Mouse (Mus musculus) ES-Bruce4 (cell line): ENCODE measurements around the gene Trpt1. TPM values are rescaled to one million over a fixed set of nuclear protein-coding genes. Genes with fewer than 3 reads are reported as not detected.

Source experiments
- H3K27ac ChIP-seq: 2 replicates; pipeline ENCODE4 v1.5.1; 2012; ENCODE audit warnings: low read length, inconsistent platforms; ENCODE audit not compliant: insufficient read depth
- H3K27me3 ChIP-seq: 2 replicates; pipeline ENCODE4 v1.6.1; 2012; ENCODE audit warnings: mild to moderate bottlenecking, low read length, inconsistent platforms; ENCODE audit not compliant: control insufficient read depth, poor library complexity, insufficient read depth, severe bottlenecking
- H3K36me3 ChIP-seq: 2 replicates; pipeline ENCODE4 v1.6.1; 2012; ENCODE audit warnings: inconsistent platforms, mild to moderate bottlenecking, low read length, moderate library complexity; ENCODE audit not compliant: control insufficient read depth, poor library complexity, insufficient read depth, severe bottlenecking
- H3K4me1 ChIP-seq: one replicate; pipeline ENCODE4 v1.8.1; 2011; ENCODE audit warnings: low read length; ENCODE audit not compliant: control insufficient read depth, insufficient read depth
- H3K4me3 ChIP-seq: 2 replicates; pipeline ENCODE4 v1.5.1; 2011; ENCODE audit warnings: low read depth, mild to moderate bottlenecking, low read length
- H3K9ac ChIP-seq: 2 replicates; pipeline ENCODE4 v1.6.1; 2012; ENCODE audit warnings: low read depth, mild to moderate bottlenecking, inconsistent platforms; ENCODE audit not compliant: poor library complexity, severe bottlenecking
- H3K9me3 ChIP-seq: replicated peaks from 2 replicates; pipeline ENCODE4 v1.6.1; 2012; ENCODE audit warnings: mild to moderate bottlenecking, low read length, inconsistent platforms; ENCODE audit not compliant: control insufficient read depth, poor library complexity, insufficient read depth, severe bottlenecking
- CTCF ChIP-seq: IDR thresholded peaks from one replicate; pipeline ENCODE4 v1.8.1; 2011; ENCODE audit warnings: low read depth, low read length
- EP300 ChIP-seq: IDR thresholded peaks from 2 replicates; pipeline ENCODE4 v1.6.1; 2011; ENCODE audit warnings: low read depth, low read length; ENCODE audit not compliant: insufficient read depth
- POLR2A ChIP-seq: IDR thresholded peaks from one replicate; pipeline ENCODE4 v1.8.1; 2011; ENCODE audit warnings: low read length; ENCODE audit not compliant: insufficient read depth
- polyA plus RNA-seq: library from polyadenylated mRNA; stranded (reverse); fragments of >200 nt; gene quantifications from 2 replicates; pipeline ENCODE4 v1.2.4, GENCODE M21; 2011; ENCODE audit warnings: low read depth; ENCODE audit not compliant: missing spikeins, insufficient read depth, insufficient read length

Gene Trpt1
- polyA plus RNA-seq, 1 experiment: 7.3 TPM

DNA sequence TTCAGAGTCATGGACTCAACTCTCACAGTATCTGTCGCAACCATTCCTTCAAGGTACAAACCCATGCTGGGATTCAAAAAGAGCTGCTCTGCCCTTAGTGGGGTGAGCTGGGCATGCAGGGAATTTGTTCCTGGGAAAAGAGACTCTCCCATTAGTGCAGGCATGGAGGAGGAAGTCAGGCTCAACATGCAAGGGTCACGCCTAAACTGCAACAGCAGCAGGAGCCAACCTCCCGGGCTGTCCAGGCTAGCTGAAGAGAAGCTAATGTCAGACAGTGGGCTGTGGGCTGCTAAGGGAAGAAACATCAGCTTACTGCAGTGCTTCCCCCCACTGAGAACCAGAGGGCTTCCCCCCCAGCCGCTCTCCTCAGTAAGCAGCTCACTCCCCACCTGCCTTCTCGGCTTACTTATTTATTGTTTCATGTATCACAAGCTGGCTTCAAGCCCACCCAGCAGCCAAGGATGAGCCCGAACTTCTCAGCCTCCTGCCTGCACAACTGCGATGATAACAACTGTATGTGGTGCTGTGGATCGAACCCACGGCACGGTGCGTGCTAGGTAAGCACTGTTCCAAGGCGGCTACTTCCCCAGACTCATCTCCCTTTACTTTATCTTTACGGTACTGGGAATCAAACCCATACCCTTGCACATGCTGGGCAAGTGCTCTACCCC is 23.5 kb upstream of the Trpt1 start:
- peak overlapping the region; percentile 42; the same call in 1 of the 2 replicates for H3K27ac ChIP-seq
- H3K4me3 ChIP-seq: no peak overlapping the region
- no peak for TF ChIP-seq EP300
- no peak for TF ChIP-seq POLR2A
- no peak for TF ChIP-seq CTCF
- no peaks in the 10 kb centered on the region for H3K9me3 ChIP-seq
- H3K36me3 ChIP-seq: peaks cover 3% of the 10 kb centered on the region
- H3K27me3 ChIP-seq: no peaks in the 10 kb centered on the region
- H3K9ac ChIP-seq: no peak overlapping the region
- H3K4me1 ChIP-seq: peaks cover 12% of the 10 kb centered on the region

DNA sequence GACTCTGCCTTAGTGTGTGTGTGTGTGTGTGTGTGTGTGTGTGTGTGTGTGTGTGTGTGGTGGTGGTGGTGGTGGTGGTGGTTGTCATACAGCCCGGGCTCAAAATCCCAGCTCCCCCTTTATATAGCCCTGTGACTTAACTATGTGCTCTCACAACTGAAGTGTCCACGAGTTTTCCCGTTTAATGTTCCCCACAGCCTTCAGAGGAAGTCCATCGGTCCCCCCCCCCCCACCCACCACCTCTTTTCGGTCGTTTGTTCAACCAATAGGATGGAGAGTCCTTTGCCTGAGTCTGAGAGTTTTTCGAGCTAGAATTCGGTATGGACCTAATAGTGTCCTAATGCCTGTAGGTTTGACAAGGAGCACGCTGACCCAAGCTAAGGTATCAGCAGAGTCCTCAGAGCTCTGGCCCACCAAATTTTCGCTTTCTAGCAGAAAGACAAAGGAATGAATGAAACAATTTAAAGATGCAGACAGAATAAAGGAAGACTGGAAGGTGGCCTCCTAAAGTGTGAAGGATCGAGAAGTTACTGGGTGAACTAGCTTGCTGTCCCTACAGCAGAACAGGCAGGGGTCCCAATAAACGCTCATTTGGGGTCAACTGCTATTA is 22.2 kb upstream of the Trpt1 start:
- peak overlapping the region; percentile 41 for H3K9ac ChIP-seq
- peak overlapping the region; percentile 54 for H3K4me3 ChIP-seq
- H3K9me3 ChIP-seq: no peaks in the 10 kb centered on the region
- H3K36me3 ChIP-seq: peaks cover 14% of the 10 kb centered on the region
- H3K27ac ChIP-seq: peak overlapping the region; percentile 53
- H3K27me3 ChIP-seq: no peaks in the 10 kb centered on the region
- H3K4me1 ChIP-seq: peaks cover 9% of the 10 kb centered on the region
- TF ChIP-seq EP300 (no peak), POLR2A (no peak), CTCF (no peak)

DNA sequence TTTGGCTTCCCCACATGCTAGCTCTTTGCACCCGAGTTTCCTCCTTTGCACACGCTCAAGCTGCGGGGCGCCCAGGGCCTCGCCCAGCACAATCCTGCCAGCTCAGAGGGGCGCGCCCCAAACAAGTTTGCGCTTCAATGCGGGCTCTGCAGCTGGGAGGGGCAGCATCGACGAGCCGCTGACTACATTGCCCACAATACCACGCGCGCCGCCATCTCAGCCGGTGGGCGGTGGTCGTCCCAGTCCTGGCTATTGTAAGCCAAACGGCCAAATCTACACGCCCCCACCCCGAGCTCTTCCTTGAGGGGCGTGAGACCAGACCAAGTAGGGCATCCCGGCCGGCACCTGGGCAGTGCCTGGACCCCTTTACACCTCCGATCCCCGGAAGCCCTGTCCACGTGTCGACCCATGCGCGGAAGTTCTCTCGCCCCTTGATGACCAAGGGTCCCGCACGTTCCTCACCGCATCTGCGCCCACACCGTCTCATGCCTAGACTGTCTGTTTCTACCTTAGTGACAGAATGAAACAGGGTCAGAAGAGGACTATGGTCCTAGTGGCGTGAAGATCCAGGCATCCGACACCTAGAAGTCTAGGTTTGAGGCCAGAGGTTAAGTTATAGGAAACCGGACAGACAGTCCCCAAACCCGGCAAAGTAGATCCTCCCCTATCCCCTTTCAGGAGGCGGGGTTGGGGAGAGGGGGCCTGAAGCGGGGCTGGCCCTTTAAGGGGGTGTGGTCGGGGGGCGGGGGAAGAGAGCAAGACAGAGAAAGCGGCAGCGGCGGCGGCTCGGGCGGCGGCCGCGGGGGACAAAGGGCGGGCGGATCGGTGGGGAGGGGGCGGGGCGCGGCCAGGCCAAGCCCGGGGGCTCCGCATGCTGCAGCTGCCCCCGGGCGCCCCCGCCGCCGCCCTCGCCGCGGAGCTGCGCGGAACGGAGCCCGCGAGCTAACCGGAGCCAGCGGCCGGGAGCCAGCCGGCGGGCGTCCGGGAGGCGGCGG is 21.4 kb upstream of the Trpt1 start, which contains the start of gene Ppp1r14b:
Gene Ppp1r14b, plus strand, starts transcription at position 758 of the 995 bp plus-strand sequence.
- H3K4me1 ChIP-seq: peaks cover 9% of the 10 kb centered on the region
- TF ChIP-seq POLR2A: peak; percentile 31
- TF ChIP-seq CTCF: no peak
- TF ChIP-seq EP300: 0 out of 2 replicates have a peak, but pooled peaks have one; percentile 41
- H3K4me3 ChIP-seq: peak within 1 kb of the TSS; percentile 96

DNA sequence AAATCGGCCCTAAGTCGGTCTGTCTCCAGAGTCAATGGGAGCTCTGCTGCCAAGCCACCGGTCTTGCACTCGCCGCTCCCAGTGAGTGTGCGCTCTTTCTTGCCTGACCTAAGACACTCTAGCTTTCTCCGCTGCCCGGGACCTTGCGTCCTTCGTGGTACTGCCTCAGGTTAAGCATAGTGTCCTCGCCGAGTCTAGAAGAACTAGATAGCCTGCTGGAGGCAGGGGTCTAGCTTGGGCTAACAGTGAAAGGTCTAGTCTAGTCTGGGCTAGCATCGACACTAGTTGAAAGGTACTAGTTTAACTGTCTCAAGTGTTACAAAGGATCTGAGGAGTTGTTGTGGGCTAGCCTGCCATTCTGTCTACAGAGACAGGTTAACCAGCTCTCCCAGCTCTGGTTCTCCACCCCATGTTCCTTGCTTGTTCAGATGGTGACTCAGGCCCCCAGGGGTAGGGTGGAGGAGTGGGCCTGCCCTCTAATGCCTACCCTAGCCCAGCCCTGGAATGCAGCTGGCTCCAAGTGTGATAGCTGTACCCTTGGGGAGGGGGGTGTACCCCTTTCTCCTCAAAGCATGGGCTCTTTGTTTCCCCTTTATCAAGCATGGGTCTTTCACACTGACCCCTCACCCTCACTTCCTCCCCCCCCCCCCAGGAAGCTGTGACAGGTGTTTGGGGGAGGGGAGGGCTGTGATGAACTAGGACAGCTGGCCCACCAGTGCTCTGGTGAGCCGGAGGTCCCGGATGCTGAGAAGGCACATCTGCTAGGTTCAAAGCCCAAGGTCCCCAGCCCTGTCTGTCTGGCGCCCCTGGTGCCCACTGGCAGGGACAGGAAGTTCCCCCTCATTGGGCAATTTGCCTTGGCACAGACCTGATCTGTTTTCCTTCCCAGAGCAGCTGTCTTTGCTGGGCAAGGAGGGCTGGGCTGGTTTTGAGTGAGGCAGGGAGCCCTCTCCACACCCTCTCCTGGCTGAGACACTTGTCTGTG is 20.1 kb upstream of the Trpt1 start, which contains the start of gene Plcb3:
Gene Plcb3, minus strand, starts transcription at position 934 of the 985 bp plus-strand sequence.
- Histone ChIP-seq H3K36me3 (peaks cover 14% of the 10 kb centered on the region), H3K4me1 (peaks cover 7% of the 10 kb centered on the region), H3K4me3 (peak within 1 kb of the TSS; percentile 76), H3K27me3 (no peaks in the 10 kb centered on the region), H3K27ac (peak within 1 kb of the TSS; percentile 42), H3K9me3 (no peaks in the 10 kb centered on the region), H3K9ac (peak within 1 kb of the TSS; percentile 41)
- TF ChIP-seq POLR2A (no peak), EP300 (no peak), CTCF (no peak)

More for the DNA sequence above, 21.4 kb upstream of the Trpt1 start, which contains the start of gene Ppp1r14b:
- peaks cover 14% of the 10 kb centered on the region for H3K36me3 ChIP-seq
- H3K27ac ChIP-seq: peak within 1 kb of the TSS; percentile 64
- peak within 1 kb of the TSS; percentile 41 for H3K9ac ChIP-seq
- no peaks in the 10 kb centered on the region for H3K27me3 ChIP-seq
- no peaks in the 10 kb centered on the region for H3K9me3 ChIP-seq
